Mouse (Mus musculus): ENCODE results near the gene Gpt2.

GRCm38 (mm10) chr8:85570466-85570865, 78.1 kb downstream of the Gpt2 start:
- TF ChIP-seq CTCF (IDR thresholded peaks at IDR 0.05; ENCODE audit: low read depth) (no peak), EP300 (IDR thresholded peaks at IDR 0.05; ENCODE audit: low read depth) (no peak)
